Mouse (Mus musculus): ENCODE data around the gene Psg19. TPM values are rescaled to one million over a fixed set of nuclear protein-coding genes. Genes with fewer than 3 reads are reported as not detected.
"Not testable (repeated sequence)": the region's sequence is repeated elsewhere in the genome, so short reads cannot be mapped to it uniquely, and the experiment has no call there.

Psg19 gene
- not detected for total RNA-seq (2021)
- long read RNA-seq, experiment 1 = 0 reads
- long read RNA-seq, experiment 2 = 0 reads

- no peak for DNase-seq (ENCODE audit: low spot score in 2 of 2)
Measured at GRCm38 (mm10) chr7:18798420-18798819, at the start of gene Psg19. Psg19 (minus strand) TSS chr7:18798520.

DNA sequence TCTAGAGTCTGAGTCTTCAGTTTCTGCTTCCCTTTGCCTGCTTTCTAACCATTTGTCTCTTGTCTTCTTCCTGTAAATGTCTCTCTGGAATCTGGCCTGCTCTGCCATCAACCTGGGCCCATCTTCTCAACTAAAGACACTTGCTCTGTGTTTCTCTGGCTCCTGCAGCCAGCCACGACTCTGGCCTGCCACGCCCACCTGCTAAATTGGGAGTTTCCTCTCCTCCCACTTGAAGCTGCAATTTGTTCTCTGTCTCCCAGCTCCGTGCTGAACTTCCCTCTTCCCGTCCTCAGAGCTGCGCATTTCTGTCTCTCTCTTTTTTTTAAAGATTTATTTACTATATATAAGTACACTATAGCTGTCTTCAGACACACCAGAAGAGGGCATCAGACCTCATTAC lies 46.5 kb upstream of the Psg19 start:
- DNase-seq (ENCODE audit: low spot score in 2 of 2) = no peak

- no peak for DNase-seq (ENCODE audit: low spot score in 2 of 2)
Measured at GRCm38 (mm10) chr7:18841174-18841567, 42.9 kb upstream of the Psg19 start.

DNA sequence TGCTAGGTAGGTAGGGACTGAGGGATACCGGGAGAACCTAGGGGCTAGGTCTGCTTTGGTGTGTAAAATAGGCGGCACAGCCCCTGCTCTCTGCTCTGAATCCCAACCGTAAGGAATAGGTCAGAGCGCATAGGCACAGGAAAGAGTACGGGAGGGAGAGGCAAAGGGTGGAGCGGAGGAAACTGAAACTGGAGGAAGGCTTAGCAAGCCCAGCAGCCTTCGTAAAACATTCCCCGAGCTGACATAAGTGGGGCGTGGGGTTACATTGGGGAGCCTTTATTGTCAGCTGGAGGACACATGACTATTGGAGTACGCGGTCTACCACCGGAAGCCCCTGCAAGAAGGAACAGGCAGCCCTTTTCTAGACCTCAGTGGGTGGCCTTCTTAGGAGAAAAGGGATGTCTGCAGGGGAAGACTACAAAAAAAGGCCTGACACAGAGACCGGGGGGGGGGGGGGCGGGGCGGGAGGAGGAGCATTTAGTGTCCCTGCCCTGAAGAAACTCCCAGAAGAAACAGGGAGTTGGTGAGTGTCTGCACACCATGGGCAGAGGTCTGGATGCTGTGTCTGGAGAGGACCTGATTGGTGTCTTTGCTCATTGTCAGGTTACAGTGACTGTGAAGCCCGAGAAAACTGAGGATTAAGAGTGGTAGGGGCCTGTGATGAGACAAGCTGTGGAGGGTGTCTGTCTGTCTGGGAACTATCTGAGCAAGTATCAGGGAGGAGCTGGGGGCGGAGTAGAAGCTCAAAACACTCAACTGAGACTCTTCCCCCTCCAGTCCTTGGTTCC lies 42.3 kb upstream of the Psg19 start:
- peak in 1 of 2 experiments; percentile 11 for DNase-seq (ENCODE audit: low spot score in 2 of 2)

DNA sequence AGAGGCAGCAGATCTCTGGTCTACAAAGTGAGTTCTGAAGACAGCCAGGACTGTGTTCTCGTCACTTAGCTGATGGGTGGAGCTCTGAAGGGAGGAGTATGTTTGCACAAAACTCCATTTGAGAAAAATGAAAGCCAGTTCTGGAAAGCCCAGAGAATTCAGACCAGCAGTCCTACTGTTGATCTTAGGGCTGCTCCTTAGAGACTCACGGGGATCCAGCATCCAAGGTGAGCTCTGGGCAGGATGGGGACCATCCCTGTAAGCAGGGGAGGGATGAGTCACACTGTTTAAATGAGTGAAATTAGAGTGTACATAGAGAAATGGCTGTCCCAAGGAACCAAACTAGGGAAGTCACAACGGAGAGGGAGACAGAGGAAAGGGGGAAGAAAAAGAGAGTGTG lies 41.5 kb upstream of the Psg19 start, which contains the start of gene Mill2:
TSS of gene Mill2 (plus strand) at position 102 of the 400 bp plus-strand sequence.
- no peak for DNase-seq (ENCODE audit: low spot score in 2 of 2)

DNA sequence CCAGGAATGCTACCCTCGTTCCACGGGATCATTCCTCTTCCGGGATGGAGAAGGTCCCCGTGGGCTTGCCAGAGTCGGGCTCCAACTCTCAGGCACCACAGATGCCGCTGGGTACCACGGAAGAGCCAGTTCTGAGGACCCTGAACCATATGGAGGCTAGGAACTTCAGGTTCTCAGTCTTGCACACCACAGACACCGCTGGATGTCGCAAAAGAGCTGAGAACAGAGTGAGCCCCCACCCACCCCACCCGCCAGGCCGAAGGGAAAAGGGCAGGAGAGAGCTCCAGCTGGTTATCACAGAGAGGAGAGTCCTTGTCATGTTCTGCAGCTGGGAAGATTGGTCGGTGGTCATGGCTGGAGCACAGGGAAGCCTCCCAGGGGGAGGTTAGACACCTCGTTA lies 34.0 kb upstream of the Psg19 start:
- no peak for DNase-seq (ENCODE audit: low spot score in 2 of 2)

DNA sequence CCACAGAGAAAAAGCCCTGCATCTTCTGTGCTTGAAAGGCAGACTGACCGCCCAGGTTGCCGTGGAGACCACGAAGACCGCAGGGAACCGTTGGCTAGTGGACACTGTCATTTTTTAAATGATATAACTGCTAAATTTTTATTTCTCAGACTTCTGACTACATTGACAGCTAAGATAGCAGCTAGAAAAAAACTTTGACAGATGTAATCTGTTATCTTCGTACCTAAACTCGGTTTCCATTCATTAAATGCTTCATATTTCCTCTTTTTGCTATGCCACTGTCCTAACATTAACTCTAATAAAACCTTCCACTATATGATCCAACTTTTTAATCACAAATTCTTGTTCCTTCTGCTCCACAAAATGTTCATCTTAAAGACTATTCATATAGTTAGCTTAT lies 31.2 kb upstream of the Psg19 start:
- DNase-seq (ENCODE audit: low spot score in 2 of 2) = no peak

- no peak for DNase-seq (ENCODE audit: low spot score in 2 of 2)
Measured at GRCm38 (mm10) chr7:18828592-18828991, 30.3 kb upstream of the Psg19 start.

- DNase-seq (ENCODE audit: low spot score in 2 of 2) = no peak
Measured at GRCm38 (mm10) chr7:18827792-18828546, 29.6 kb upstream of the Psg19 start.

GRCm38 (mm10) chr7:18821507-18821906 lies 23.2 kb upstream of the Psg19 start, which contains the start of gene Psg17:
Psg17 (minus strand) TSS chr7:18821607.
- no peak for DNase-seq (ENCODE audit: low spot score in 2 of 2)

GRCm38 (mm10) chr7:18818301-18818700 lies 20.0 kb upstream of the Psg19 start:
- DNase-seq (ENCODE audit: low spot score in 2 of 2) = no peak

GRCm38 (mm10) chr7:18803526-18803925 lies 5.2 kb upstream of the Psg19 start:
- no peak for DNase-seq (ENCODE audit: low spot score in 2 of 2)

- DNase-seq (ENCODE audit: low spot score in 2 of 2) = no peak
Measured at GRCm38 (mm10) chr7:18799129-18799528, 809 bp upstream of the Psg19 start.

DNA sequence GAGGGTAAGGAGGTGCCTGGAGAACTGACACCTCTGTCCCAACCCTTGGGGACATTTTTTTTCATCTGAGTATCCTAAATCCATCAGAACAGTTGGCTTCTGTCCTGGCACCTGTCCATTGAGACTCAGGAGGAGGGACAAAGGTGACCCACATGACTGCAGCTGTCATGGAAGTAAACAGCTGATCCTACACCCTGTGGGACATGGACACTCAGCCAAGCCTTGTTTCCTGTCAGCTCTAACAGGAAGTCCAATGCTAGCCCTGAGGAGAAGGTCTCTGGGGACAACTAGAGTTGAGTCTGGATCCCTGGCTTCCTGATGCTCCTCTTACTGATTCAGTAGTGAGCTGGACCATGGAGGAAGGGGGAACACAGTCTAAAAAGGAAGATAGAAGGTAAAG lies 7.6 kb downstream of the Psg19 start:
- DNase-seq (ENCODE audit: low spot score in 2 of 2) = not testable (repeated sequence)

- not testable (repeated sequence) for DNase-seq (ENCODE audit: low spot score in 2 of 2)
Measured at GRCm38 (mm10) chr7:18781301-18781700, 17.0 kb downstream of the Psg19 start.

GRCm38 (mm10) chr7:18779337-18779781 lies 19.0 kb downstream of the Psg19 start:
- DNase-seq (ENCODE audit: low spot score in 2 of 2) = no peak

DNA sequence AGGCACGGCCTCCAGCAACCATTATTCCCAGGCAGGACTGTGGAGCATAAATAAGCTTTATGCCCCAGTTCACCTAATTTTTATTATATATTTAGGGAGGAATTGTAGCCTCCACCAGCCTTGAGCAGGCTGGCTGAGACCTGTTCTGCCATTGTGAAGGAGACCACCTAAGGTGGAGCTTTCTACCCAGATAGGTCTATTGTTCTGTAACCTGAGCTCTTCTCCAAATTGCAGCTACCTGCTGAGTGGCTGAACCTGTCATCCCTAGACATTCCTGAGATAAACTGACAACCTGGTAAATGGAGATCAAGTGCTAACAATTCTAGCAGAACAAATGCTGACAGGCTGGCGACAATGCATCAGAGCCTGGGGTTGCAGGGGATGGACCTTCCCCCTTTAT lies 35.4 kb downstream of the Psg19 start:
- not testable (repeated sequence) for DNase-seq (ENCODE audit: low spot score in 2 of 2)

DNA sequence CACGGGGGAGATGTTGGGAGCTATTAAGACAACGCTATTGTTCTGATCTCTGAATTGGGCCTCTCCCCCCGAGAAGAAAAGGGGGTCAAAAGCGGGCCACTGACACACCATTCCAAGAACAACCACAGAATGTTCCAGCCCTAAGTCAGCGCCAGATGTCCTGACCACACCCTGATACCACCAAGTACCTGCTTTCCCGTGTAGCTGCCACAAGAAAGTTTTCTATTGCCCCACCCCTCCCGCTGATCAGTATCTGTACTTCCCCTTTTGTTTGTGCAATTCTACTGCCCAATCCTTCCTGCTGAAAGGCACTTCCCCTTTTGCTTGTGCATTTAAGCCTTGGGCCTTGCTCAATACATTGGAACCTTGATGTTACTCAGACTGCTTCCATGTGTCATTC lies 38.2 kb downstream of the Psg19 start:
- not testable (repeated sequence) for DNase-seq (ENCODE audit: low spot score in 2 of 2)

DNA sequence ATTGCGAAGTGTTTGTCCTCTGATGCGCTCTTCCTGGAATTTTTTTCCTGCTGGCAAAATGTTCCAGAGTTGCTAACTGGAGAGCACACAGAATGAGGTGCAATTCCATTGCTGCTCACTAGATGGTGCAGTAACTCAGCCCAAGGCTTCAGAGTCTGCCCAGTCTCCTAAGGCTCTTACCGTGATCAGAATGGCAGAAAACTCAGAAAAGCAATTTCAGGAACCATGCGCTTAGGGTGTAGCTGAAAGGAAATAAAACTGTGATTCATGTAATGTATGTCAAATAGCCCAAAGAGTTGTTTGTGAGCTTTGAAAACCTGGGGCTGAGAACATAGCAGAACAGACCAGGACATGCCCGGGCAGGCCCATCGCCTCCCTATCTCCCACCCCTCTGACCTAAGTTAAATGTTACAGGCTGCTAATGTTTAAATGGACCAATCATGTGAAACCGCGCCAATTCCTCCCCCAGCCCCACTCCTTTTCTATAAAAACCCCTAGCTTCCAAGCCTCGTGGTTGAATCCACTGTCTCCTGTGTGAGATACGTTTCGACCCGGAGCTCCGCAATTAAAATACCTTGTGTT lies 48.3 kb downstream of the Psg19 start:
- DNase-seq (ENCODE audit: low spot score in 2 of 2) = peak; percentile 67 to 71

- no peak for DNase-seq (ENCODE audit: low spot score in 2 of 2)
Measured at GRCm38 (mm10) chr7:18748994-18749895, 49.1 kb downstream of the Psg19 start.

GRCm38 (mm10) chr7:18747420-18747819 lies 50.9 kb downstream of the Psg19 start:
- DNase-seq (ENCODE audit: low spot score in 2 of 2) = not testable (repeated sequence)

Data from left cerebral cortex, adult 18-20 months (tissue).